23 mouse cellular contexts compared by ENCODE assay signal in genomic region chr13:97869428-97869827, GRCm38 (mm10).
DNase-seq lines count a peak whose midpoint lies in the region; ATAC-seq and TF ChIP-seq lines count a peak whose summit lies in the region.
"Had no signal": no experiment of that assay in that cellular context is flagged by ENCODE, and none has a peak within 500 bp of the region (broad histone marks: within the 10 kb centered on the region; RNA-seq: fewer than 3 reads in every experiment).

No protein-coding gene starts in this region.

- peak; percentile 65 for DNase-seq in kidney, postnatal 0 days (ENCODE audit: low spot score)
- DNase-seq in kidney, postnatal 36 days, result no peak
- peak; percentile 43 for DNase-seq in CD4-positive helper T cell, adult 2 months (ENCODE audit: low read depth, low spot score)
- peak; percentile 32 for DNase-seq in naive thymus-derived CD4-positive, alpha-beta T cell, adult 2 months (ENCODE audit: low read depth)
- DNase-seq in gastrocnemius, postnatal 36 days, result no peak
- no peak for DNase-seq in right cerebral cortex, postnatal 36 days (ENCODE audit: low spot score in 2 of 2)
- DNase-seq: adrenal gland, postnatal 10 days; cerebellum, postnatal 10 days; gastrocnemius, postnatal 25 days; kidney, adult 11 months; layer of hippocampus, adult 9-11 months; lung, adult 18-20 months; lung, postnatal 14 days; right cerebral cortex, postnatal 14 days; spleen, adult 18-20 months; thymus, postnatal 25 days had no signal

- no peak overlapping the region for H3K9ac ChIP-seq in kidney, postnatal 0 days (ENCODE audit: low read depth, low read length)
- H3K9ac ChIP-seq: embryonic facial prominence, embryonic 12.5 days; hindbrain, embryonic 13.5 days; liver, embryonic 12.5 days had no signal

- H3K4me3 ChIP-seq in kidney, postnatal 0 days (replicated peaks; ENCODE audit: low read depth, low read length), result no peak overlapping the region
- H3K4me3 ChIP-seq: embryonic facial prominence, embryonic 12.5 days; hindbrain, embryonic 13.5 days; liver, embryonic 12.5 days; myocyte had no signal

- 64% methylated on average over 12 of the region's 12 CpGs for WGBS in kidney, postnatal 0 days

- ATAC-seq in kidney, postnatal 0 days (replicated peaks; ENCODE audit: low FRiP score, low read depth), result no peak
- peak; percentile 25 to 36; a peak in 2 of 4 replicates for ATAC-seq in hematopoietic stem cell, adult 5-6 weeks (replicated peaks in 1 of 2; ENCODE audit: insufficient read depth in 1 of 2, low FRiP score in 2 of 2, low TSS enrichment in 1 of 2, low read depth in 1 of 2, poor library complexity in 2 of 2, severe bottlenecking in 2 of 2)
- ATAC-seq: activated CD4-positive, CD25-positive, alpha-beta regulatory T cell, adult 4 months; liver, embryonic 12.5 days; midbrain, embryonic 16.5 days had no signal

- H3K4me1 ChIP-seq in kidney, postnatal 0 days (replicated peaks; ENCODE audit: insufficient read depth, low read length), result peaks cover 20% of the 10 kb centered on the region; the same call in 1 of the 2 replicates
- H3K4me1 ChIP-seq: liver, embryonic 12.5 days had no signal

- H3K36me3 ChIP-seq in kidney, postnatal 0 days (ENCODE audit: insufficient read depth, low read length), result no peaks in the 10 kb centered on the region
- H3K36me3 ChIP-seq: embryonic facial prominence, embryonic 12.5 days; hindbrain, embryonic 13.5 days; liver, embryonic 12.5 days had no signal

- TF ChIP-seq CTCF in kidney, postnatal 0 days (IDR thresholded peaks at IDR 0.05; ENCODE audit: low read depth), result no peak

- no peak overlapping the region for H3K27ac ChIP-seq in kidney, postnatal 0 days
- H3K27ac ChIP-seq: embryonic facial prominence, embryonic 12.5 days; hindbrain, embryonic 13.5 days; liver, embryonic 12.5 days had no signal

- H3K27me3 ChIP-seq in kidney, postnatal 0 days (ENCODE audit: insufficient read depth, low read length), result no peaks in the 10 kb centered on the region
- H3K27me3 ChIP-seq: embryonic facial prominence, embryonic 12.5 days; hindbrain, embryonic 13.5 days; liver, embryonic 12.5 days had no signal

- intact Hi-C loops in gastrocnemius, postnatal 36 days (cut with DNase I), result no loop called here

- no peak overlapping the region for H3K4me2 ChIP-seq in kidney, postnatal 0 days (ENCODE audit: low read length)
- H3K4me2 ChIP-seq: embryonic facial prominence, embryonic 12.5 days; hindbrain, embryonic 13.5 days; liver, embryonic 12.5 days had no signal

- H3K9me3 ChIP-seq in kidney, postnatal 0 days (replicated peaks; ENCODE audit: low read length), result no peaks in the 10 kb centered on the region
- H3K9me3 ChIP-seq: embryonic facial prominence, embryonic 12.5 days; hindbrain, embryonic 13.5 days; liver, embryonic 12.5 days had no signal

Comparison
In these comparisons a context has a peak if more than half of its experiments do, and no peak if none do; other contexts are left out.
1. DNase-seq: peak in kidney, postnatal 0 days (single experiment), CD4-positive helper T cell, adult 2 months (single experiment) and naive thymus-derived CD4-positive, alpha-beta T cell, adult 2 months (single experiment); none in kidney, postnatal 36 days (0 of 2), gastrocnemius, postnatal 36 days (0 of 2) and right cerebral cortex, postnatal 36 days (0 of 2).